Mouse (Mus musculus) cerebral cortex, adult 2 months (tissue): Measurements from ENCODE around the gene Hps3.

ENCODE experiments used
- WGBS: fragments of 180-500 bp; shearing (Covaris S2); methylation state at CpG from one replicate; pipeline ENCODE4 v1.1.7; 2018; 5-methylcytosine and 5-hydroxymethylcytosine counted together

Gene Hps3

DNA sequence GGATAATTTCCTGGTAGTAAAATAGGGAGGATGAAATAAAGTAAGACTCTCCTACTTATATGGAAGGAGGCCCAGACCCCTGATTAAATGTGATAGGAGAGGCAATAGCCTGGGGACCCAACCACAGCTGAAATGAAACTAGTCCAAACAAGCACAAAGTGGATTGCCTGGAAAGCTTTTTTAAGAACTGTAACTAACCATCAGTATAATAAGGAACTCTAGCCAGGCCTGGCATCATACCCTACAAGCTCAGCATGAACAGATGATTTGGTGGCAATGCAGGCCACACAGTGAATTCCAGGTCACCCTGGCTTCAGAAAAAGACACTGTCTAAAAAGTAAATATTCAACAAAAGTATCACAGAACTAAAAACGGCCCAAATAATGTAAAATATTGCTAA lies 29.5 kb downstream of the Hps3 start:
- WGBS = 57% methylated on average over 1 of the region's 1 CpGs

DNA sequence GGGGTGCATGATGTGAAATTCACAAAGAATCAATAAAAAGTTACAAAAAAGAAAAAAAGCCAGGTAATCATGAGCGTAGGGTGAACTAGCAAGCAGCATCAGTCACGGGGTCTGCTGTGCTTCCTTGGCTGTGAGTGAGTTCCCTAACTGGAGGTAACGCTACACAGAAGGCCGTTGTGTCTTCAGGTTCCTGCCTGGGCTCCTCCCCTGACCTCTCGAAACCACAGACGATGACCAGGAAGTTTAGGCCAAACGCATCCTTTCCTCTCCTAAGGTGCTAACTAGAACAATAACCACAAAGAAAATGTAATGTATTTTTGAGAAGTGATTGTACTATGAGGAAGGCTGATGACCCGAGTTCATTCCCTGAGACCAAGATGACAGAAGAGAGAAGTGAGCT lies 30.7 kb downstream of the Hps3 start:
- WGBS = 85% methylated on average over 8 of the region's 8 CpGs

DNA sequence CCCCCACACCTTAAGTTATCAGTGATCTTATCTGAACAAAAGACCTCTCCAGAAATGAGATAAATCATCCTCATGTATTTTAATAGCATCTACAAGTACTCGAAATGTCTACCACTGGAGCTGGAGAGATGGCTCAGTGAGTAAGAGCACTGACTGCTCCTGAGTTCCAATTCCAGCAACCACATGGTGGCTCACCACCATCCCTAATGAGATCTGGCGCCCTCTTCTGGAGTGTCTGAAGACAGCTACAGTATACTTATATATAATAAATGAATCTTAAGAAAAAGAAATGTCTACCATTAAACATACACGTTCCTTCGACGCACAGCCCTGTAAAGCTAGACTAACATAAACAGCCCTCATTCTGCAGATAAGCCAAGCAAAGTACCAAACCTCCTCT lies 32.3 kb downstream of the Hps3 start:
- WGBS = 81% methylated on average over 5 of the region's 5 CpGs

DNA sequence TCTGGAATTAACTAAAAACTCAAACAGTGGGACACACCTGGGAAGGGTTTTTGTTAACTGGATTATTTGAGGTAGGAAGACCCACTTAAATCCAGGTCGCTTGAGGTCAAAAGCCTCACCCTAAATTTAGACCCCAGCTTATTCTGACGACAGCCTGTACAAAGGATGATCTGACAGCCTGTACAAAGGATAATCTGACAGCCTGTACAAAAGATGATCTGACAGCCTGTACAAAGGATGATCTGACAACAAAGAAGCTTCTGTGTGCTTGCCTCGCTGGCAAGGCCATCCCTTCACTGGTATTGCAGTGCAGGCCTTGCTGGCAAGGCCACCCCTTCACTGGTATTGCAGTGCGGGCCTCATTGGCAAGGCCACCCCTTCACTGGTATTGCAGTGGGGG lies 34.3 kb downstream of the Hps3 start:
- WGBS = 70% methylated on average over 4 of the region's 4 CpGs

DNA sequence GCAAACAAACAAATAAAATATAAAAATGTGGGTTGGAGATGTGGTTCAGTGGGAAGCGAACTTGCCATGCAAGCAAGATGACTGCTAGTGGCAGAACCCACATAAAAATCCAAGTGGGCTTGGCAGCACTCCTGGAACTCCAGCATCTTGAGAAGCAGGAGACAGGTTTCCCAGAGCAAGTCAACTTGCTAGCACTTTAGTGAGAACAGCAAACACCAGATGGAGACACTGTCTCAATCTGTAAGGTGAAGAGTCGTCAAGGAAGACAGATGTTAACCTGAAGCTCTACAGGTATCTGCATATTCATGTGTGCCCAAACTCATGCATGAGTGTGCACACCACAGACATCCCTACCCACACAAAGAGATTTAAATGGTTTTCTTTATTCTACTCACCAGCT lies 35.6 kb downstream of the Hps3 start:
- WGBS = 52% methylated on average over 2 of the region's 2 CpGs

DNA sequence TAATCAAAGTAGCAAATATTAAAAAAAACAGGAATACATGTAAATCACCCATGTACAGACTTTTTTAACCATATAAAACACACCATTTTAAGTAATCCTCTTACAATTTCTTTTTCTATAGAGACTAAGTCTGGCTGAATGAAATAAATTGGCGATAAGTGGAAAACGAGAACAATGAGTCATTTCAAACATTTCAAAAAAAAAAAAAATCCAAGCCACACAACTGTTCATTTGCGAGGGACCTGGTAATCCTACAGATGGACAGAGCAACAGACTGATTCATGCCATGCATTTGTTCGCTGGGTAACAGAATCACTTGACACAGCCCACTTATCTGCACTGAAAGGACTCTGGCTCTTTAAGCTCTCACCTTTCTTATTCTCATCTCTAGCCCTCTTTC lies 42.7 kb downstream of the Hps3 start:
- WGBS = 71% methylated on average over 4 of the region's 4 CpGs

DNA sequence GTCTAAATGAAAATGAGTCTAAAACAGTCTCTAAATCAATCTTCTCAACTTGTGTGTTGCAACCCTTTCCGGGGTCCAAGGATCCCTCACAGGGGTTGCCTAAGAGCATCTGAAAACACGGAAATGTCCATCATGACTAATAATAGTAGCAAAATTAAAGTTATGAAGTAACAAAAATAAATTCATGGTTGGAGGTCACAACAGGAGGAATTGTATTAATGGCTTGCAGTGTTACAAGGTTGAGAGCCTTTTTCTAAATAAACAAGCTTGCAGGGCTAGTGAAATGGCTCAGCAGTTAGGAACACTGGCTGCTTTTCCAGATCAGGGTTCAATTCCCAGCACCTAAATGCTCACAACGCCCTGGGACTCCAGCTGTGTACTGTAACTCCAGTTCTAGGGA lies 45.1 kb downstream of the Hps3 start:
- WGBS = 90% methylated on average over 3 of the region's 3 CpGs

DNA sequence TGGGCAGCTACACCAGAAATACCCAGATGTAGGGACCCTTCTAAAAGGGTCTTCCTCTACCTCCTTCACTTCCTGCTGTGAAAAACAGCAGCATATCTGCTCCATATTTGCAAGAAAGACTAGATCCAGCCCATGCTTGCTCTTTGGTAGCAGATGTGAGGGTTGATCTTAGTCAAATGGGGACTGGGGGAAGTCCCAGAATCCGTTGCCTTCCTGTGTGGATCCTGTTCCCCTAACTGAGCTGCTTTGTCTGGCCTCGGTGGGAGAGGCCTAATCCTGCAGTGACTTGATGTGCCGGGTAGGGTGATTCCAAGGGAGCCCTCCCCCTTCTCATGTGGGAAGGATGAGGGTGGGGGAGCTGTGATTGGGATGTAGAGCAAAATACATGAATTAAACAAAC lies 49.0 kb downstream of the Hps3 start:
- 61% methylated on average over 3 of the region's 3 CpGs for WGBS

DNA sequence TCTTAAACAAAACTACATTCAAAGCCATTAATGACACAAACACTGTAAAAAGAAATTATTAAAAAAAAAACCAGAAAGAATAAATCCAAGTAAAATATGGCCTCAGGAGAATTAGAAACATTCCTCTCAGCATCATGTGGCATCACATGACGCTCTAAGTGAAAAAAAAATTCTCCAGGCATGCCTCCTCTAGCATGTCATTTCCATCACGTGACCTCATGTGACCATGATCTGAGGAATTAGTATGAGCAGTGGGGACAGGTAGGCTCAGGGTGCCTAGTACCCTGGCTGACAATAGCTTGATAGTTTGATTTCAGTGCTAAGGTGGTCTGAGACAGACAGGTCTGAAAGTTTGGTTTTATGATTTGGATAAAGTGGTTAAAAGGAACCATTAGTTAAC lies 54.0 kb downstream of the Hps3 start:
- 93% methylated on average over 2 of the region's 2 CpGs for WGBS

DNA sequence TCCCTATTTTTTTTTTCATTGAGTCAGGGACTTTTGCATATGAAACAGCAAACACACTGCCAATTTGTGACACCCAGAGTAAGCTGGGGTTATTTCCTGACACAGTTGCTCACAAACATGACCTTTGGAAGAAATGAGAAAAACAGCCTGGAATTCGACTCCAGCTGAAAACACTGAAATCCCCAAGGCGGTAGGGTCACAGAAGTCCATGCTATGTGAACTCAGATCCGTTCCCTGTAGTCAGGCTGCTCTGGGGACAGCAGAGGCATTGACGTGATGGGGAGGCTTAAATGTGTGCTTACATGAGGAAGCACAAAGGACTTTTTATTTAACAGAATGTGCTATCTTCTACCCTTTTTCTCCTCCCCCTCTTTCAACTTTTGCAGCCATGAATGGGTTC lies 56.6 kb downstream of the Hps3 start:
- WGBS = 68% methylated on average over 4 of the region's 4 CpGs

DNA sequence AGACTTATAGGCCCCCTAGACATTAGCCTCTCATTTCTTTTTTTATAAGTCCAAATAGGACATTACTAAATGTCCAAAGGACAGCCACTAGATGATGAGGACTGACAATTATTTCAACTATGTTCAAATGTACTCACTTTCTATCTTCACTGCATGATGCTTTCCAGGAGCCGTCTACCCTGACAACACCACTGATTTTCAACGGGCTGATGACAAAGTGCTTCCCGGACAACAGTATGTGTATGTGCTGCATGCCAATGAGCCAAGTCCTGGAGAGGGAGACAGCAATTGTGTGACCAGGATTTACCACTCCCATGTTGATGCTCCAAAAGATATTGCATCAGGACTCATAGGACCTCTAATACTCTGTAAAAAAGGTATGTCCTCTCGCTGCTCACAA lies 69.0 kb downstream of the Hps3 start:
- WGBS = 79% methylated on average over 4 of the region's 4 CpGs

DNA sequence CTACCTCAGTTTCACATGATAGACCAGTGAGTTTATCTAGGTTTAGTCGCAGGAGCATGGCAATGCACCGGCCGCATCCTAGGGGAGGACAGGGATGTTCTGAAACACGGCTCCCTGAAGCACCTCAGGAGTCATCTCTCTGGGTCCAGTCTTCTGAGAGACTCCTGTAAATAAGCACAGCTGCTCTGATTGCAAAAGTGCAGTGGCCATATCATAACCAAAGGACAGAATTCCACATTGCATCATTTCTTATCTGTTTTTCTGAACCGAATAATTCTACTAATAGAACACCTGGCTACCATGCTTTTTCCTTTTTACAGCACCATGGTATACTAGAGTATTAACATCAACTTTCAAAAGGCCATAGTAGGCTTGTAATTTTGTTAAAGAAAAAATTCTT lies 69.9 kb downstream of the Hps3 start:
- WGBS = 92% methylated on average over 5 of the region's 5 CpGs

DNA sequence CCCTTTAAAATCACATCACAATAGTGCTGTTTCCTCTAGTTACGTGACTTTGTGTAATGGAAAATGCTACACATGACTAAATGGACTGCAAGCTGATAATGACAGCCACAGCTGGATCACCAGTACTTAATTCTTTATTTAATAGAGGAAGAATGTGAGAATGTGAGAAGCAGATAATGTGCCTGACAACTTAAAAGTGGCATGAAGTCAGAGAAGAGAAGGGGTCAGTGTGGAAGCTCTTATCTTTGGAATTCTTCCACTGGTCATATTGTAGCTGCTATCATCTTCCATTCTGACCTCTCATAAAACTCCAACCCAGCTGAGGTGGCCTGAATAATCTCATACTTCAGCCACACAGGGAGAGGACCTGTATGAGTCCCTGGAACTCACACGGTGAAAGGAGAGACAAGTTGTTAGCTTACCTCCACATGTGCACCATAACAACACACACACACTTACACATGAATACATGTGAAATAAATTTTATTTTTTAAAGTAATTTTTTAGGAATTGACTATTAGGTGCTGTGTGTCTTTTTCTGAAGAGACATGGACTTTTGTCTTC lies 70.4 kb downstream of the Hps3 start:
- WGBS = 94% methylated on average over 2 of the region's 2 CpGs

DNA sequence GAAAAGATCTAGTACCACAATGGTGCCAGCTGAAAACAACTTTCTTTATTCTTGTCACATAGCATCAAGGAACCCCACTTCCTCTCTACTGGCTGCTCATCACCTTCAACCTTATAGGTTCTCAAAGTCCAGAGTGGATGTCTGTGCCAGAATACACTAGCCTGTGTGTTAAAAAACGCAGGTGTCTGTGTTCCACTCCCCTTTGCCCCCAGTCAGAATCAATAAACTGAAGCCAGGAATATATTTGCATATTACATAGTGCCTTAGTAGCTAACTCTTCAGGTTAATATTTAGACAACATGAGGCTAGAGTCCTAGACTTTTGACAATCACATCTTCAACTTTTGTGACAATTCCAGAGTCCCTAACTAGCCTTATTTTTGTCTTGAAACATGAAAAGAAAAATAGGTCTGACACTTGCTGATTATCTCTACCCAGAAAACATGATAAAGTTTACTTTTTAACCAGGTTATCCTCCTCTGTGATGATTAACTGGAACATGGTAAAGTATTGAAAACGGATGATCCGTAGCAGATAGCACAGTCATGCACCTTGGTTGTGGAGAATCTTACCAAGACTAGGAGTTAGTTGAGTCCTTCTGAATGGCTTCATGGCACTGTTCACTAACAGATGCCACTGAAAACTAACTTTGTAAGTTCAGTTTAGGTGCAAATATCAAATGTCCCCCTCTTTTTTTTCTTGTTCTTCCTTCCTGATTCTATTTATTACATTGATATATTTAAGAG lies 72.2 kb downstream of the Hps3 start:
- WGBS = 95% methylated on average over 3 of the region's 3 CpGs

DNA sequence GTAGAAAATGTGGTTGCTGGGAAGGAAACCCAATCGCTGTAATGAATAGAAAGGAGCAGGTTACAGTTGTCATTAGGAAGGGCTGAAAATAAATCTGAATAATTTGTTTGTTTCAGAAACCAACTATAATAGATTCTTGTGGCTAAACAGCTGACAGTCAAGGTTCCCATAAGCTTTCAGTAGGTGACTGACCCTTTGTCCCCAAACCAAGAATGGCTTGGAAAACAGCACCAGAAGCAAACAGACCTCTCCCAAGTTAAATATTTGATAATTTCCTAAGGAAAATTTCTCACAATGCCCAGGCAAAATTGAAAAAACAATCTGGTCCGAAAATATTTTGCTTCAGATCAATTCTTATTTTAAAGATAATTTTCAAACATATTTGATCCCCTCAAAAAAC lies 73.8 kb downstream of the Hps3 start:
- WGBS = 64% methylated on average over 2 of the region's 2 CpGs

DNA sequence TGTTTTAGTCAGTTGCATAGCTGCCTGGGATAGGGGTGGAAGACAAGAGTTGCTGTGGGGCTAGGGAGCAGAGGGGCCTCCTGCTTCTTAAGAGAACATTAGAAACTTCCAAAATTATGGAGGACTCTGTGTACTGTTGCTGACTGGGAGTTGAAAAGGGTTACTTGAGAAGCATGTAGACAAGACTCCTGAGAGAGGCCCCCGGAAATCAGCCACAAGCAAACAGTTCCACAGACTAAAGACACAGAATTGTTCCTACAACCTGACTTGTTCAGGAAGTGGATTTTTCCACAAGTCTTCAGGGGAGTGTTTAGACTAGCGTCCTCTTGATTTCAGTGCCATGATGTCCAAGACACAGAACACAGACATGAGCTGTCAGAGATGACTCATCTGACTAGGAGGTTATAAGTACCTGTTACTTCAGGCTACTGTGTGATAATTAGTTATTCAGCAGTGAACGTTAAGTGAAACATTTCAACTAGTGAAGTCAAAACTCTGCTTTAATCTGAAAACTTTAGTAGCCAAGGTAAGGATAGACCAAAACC lies 74.5 kb downstream of the Hps3 start:
- WGBS = 75% methylated on average over 3 of the region's 3 CpGs

DNA sequence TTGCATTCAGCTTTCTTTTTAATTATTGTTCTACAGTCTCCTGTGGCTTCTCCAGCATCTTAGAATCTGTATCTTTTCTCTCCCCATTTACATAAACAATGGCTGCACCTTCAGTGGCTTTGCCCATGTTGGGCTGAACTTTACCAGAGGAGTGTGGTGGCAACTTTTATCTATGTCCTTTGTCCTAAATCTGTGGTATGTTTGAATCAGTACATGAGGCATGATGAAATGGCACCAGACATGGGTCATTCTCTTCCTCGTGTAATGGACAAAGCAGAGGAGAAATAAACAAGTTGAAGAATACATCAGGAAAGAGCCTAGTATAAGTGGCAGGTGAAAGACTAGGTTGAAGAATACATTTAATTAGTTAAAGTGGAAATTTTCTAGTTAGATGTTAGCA lies 76.1 kb downstream of the Hps3 start:
- 72% methylated on average over 1 of the region's 1 CpGs for WGBS

DNA sequence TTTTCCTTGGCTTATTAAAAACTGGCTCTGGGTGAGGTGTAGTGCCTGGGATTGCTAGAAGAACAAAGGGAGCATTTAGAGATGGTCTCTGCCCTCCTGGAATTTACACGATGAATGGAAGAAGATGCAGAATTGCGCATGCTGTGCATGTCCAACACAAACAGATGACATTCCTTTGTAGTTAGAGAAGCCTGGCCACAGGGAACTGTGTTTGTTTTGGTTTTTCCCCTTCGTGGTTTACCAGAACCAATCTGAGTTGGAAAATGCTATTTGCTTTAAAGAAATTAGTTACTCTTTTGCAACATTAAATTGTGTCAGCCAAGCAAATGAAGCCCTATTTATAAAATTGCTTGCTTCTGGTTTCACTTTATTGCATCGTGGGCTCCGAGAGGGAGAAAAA lies 78.2 kb downstream of the Hps3 start, which contains the start of gene Cp:
Cp (plus strand) TSS at position 170 of the 400 bp plus-strand sequence.
- 17% methylated on average over 5 of the region's 5 CpGs for WGBS

DNA sequence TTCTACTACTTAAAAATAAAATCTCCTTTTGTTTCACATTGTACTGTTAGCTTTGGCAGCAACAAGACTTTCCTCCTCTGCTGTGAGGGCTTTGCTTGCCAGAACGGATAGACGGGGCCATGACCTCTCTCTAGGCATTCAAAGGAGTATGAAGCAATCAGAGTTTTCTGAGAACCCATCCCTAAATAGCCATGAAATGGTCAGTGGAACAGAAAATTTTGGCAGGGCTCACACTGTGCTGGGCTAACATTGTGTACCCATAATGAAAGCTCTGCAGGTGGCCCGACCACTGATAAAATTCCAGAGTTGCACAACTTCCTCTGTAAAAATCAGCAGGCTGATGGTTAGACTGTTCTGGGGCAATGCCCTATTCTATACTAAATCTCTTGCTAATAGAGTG lies 81.2 kb downstream of the Hps3 start:
- 48% methylated on average over 3 of the region's 3 CpGs for WGBS

DNA sequence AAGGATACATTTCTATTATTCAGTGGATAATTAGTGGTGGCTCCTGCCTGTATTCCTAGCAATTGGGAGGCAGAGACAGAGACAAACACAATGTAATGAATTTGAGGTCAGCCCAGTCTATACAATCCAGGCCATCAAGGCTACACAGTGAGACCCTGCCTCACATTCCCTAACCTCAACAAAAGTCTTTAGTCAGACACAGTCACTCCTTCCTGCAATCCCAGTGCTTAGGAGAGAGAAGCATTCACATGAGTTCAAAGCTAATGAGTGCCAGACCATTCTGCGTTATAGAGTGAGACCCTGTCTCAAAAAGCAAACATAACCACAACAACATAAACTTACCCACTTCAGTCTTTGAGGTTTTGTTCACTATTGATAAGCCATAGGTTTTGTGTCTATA lies 81.7 kb downstream of the Hps3 start:
- WGBS = 52% methylated on average over 1 of the region's 1 CpGs

DNA sequence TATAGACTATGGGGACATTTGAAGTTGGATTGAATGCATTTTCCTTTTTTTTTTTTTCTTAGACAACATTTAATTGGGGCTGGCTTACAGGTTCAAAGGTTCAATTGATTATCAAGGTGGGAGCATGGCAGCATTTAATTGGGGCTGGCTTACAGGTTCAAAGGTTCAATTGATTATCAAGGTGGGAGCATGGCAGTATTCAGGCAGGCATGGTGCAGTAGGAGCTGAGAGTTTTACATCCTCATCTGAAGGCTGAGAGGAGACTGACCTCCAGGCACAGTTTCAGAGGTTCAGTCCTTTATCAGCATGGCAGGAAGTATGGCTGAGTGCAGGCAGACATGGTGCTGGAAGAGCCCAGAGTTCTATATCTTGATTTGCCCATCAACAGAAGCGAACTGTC lies 85.7 kb downstream of the Hps3 start:
- WGBS = 96% methylated on average over 1 of the region's 1 CpGs
